Mouse (Mus musculus) spleen, adult 12 weeks (tissue): ENCODE measurements around the gene Mnat1.
"Not testable (repeated sequence)": the region's sequence is repeated elsewhere in the genome, so short reads cannot be mapped to it uniquely, and the experiment has no call there.

Source experiments
- DNase-seq: peaks from one replicate; pipeline ENCODE4 v3.0.0; 2022; ENCODE audit warnings: low spot score

The Mnat1 gene

GRCm38 (mm10) chr12:73147236-73147635 is 23.7 kb downstream of the Mnat1 start:
- DNase-seq = no peak

- not testable (repeated sequence) for DNase-seq
These were observed 27.5 kb downstream of the Mnat1 start for GRCm38 (mm10) chr12:73151038-73151437.

- no peak for DNase-seq
These were observed 30.6 kb downstream of the Mnat1 start for GRCm38 (mm10) chr12:73154150-73154549.

- no peak for DNase-seq
These were observed 36.8 kb downstream of the Mnat1 start for GRCm38 (mm10) chr12:73160341-73160740.

- no peak for DNase-seq
These were observed 39.1 kb downstream of the Mnat1 start for GRCm38 (mm10) chr12:73162408-73163181.

GRCm38 (mm10) chr12:73170794-73171193 is 47.3 kb downstream of the Mnat1 start:
- DNase-seq = no peak

- no peak for DNase-seq
These were observed 60.4 kb downstream of the Mnat1 start for GRCm38 (mm10) chr12:73183896-73184295.

GRCm38 (mm10) chr12:73197363-73197762 is 73.8 kb downstream of the Mnat1 start:
- DNase-seq = no peak

- DNase-seq = no peak
These were observed 74.9 kb downstream of the Mnat1 start for GRCm38 (mm10) chr12:73198451-73198850.

- DNase-seq = no peak
These were observed 75.9 kb downstream of the Mnat1 start for GRCm38 (mm10) chr12:73199375-73199774.

GRCm38 (mm10) chr12:73201587-73201986 is 78.1 kb downstream of the Mnat1 start:
- DNase-seq = no peak

GRCm38 (mm10) chr12:73205710-73206649 is 82.5 kb downstream of the Mnat1 start:
- no peak for DNase-seq

- no peak for DNase-seq
These were observed 83.5 kb downstream of the Mnat1 start for GRCm38 (mm10) chr12:73207008-73207407.

- no peak for DNase-seq
These were observed 83.9 kb downstream of the Mnat1 start for GRCm38 (mm10) chr12:73207461-73207860.

- no peak for DNase-seq
These were observed 85.0 kb downstream of the Mnat1 start for GRCm38 (mm10) chr12:73208518-73208917.

GRCm38 (mm10) chr12:73209117-73209516 is 85.6 kb downstream of the Mnat1 start:
- no peak for DNase-seq

- DNase-seq = no peak
These were observed 86.9 kb downstream of the Mnat1 start for GRCm38 (mm10) chr12:73210454-73210853.

GRCm38 (mm10) chr12:73215773-73216172 is 92.3 kb downstream of the Mnat1 start:
- DNase-seq = no peak

GRCm38 (mm10) chr12:73218632-73219031 is 95.1 kb downstream of the Mnat1 start:
- DNase-seq = no peak

- DNase-seq = no peak
These were observed 97.7 kb downstream of the Mnat1 start for GRCm38 (mm10) chr12:73221235-73221634.

GRCm38 (mm10) chr12:73223872-73224271 is 100.4 kb downstream of the Mnat1 start:
- no peak for DNase-seq

- DNase-seq = no peak
These were observed 104.9 kb downstream of the Mnat1 start for GRCm38 (mm10) chr12:73228427-73228826.

- no peak for DNase-seq
These were observed 106.7 kb downstream of the Mnat1 start for GRCm38 (mm10) chr12:73230196-73230595.
